Mouse (Mus musculus) stomach, embryonic 15.5 days (tissue): Measurements from ENCODE around the gene Mmp14. TPM values are rescaled to one million over a fixed set of nuclear protein-coding genes. Genes with fewer than 3 reads are reported as not detected.
A peak's percentile ranks its signal among the peaks of the same experiment; 100 is the strongest.

Experiments
- ATAC-seq: fragments of 200-750 bp; cut with Nextera tagmentation; 2 replicates; pipeline ENCODE4 v1.8.0; 2017; ENCODE audit warnings: low read depth, moderate number of reproducible peaks, moderate TSS enrichment; ENCODE audit not compliant: insufficient read depth, low FRiP score
- H3K27ac ChIP-seq: fragments of 300-500 bp; sonication (generic); 2 replicates; pipeline ENCODE4 v1.5.1; 2015; ENCODE audit warnings: mild to moderate bottlenecking, inconsistent platforms
- H3K27me3 ChIP-seq: fragments of 300-500 bp; sonication (generic); replicated peaks from 2 replicates; pipeline ENCODE4 v1.6.1; 2015; ENCODE audit warnings: inconsistent platforms
- H3K36me3 ChIP-seq: fragments of 300-500 bp; sonication (generic); 2 replicates; pipeline ENCODE4 v1.6.1; 2015; ENCODE audit warnings: inconsistent platforms
- H3K4me1 ChIP-seq: fragments of 300-500 bp; sonication (generic); 2 replicates; pipeline ENCODE4 v1.6.1; 2015; ENCODE audit warnings: inconsistent platforms
- H3K4me2 ChIP-seq: fragments of 300-500 bp; sonication (generic); 2 replicates; pipeline ENCODE4 v1.6.1; 2015; ENCODE audit warnings: mild to moderate bottlenecking, inconsistent platforms
- H3K4me3 ChIP-seq: fragments of 300-500 bp; sonication (generic); replicated peaks from 2 replicates; pipeline ENCODE4 v1.5.1; 2015; ENCODE audit warnings: inconsistent platforms
- H3K9ac ChIP-seq: fragments of 300-500 bp; sonication (generic); 2 replicates; pipeline ENCODE4 v1.6.1; 2015; ENCODE audit warnings: inconsistent platforms
- H3K9me3 ChIP-seq: fragments of 300-500 bp; sonication (generic); 2 replicates; pipeline ENCODE4 v1.6.1; 2016; ENCODE audit warnings: inconsistent platforms
- WGBS: fragments of 180-500 bp; shearing (Covaris S2); methylation state at CpG from one replicate; pipeline ENCODE4 v1.1.7; 2015; 5-methylcytosine and 5-hydroxymethylcytosine counted together
- polyA plus RNA-seq: library from polyadenylated mRNA; unstranded; fragments of >200 nt; fragmentation: Nextera tagmentation; extraction: Ambion mirVana; gene quantifications from 2 replicates; pipeline ENCODE4 v1.2.1, GENCODE M21; 2015

Mmp14 gene
- polyA plus RNA-seq, 1 experiment from 2014 or later, result 126 TPM

- Histone ChIP-seq H3K4me3 (peak overlapping the region; percentile 96), H3K4me1 (no peaks in the 10 kb centered on the region), H3K27me3 (no peaks in the 10 kb centered on the region), H3K4me2 (peak overlapping the region; percentile 84), H3K9me3 (no peaks in the 10 kb centered on the region), H3K9ac (peak overlapping the region; percentile 84), H3K36me3 (peaks cover 15% of the 10 kb centered on the region), H3K27ac (peak overlapping the region; percentile 90)
- under 1% methylated on average over 56 of the region's 57 CpGs for WGBS
- peak; percentile 72 for ATAC-seq
These were observed 33.0 kb downstream of the Mmp14 start for GRCm38 (mm10) chr14:54464293-54465005.

GRCm38 (mm10) chr14:54471467-54471866, 40.1 kb downstream of the Mmp14 start:
- 86% methylated on average over 2 of the region's 2 CpGs for WGBS
- peaks cover 14% of the 10 kb centered on the region for H3K4me1 ChIP-seq
- no peak overlapping the region for H3K4me2 ChIP-seq
- no peaks in the 10 kb centered on the region for H3K27me3 ChIP-seq
- H3K9ac ChIP-seq, result no peak overlapping the region
- no peak overlapping the region for H3K27ac ChIP-seq
- no peaks in the 10 kb centered on the region for H3K9me3 ChIP-seq
- ATAC-seq, result no peak
- H3K4me3 ChIP-seq, result no peak overlapping the region
- H3K36me3 ChIP-seq, result peaks cover 34% of the 10 kb centered on the region

DNA sequence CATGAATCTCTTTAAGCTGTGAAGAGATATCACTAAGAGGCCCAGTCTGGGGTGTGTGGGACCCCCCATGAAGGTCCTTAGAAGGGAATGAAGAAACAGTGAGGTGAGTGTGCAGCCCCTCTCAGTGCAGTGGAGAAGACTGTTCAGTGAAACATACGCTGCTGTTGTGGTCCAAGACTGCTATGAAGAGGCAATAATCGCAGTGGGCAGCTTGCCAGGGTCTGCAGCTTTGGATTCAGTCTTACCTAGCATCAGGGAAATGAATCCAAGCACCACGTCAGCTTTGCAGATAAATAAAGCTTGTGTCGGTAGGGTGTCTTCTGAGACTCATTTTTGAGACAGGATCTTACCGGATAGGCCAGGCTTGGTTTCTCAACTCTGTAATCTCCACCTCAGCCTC, 41.3 kb downstream of the Mmp14 start:
- Histone ChIP-seq H3K27me3 (0 out of 2 replicates have a peak, but pooled peaks cover 3% of the 10 kb centered on the region), H3K4me2 (no peak overlapping the region), H3K4me3 (no peak overlapping the region), H3K9me3 (no peaks in the 10 kb centered on the region), H3K36me3 (peaks cover 34% of the 10 kb centered on the region), H3K27ac (no peak overlapping the region), H3K4me1 (peaks cover 19% of the 10 kb centered on the region), H3K9ac (no peak overlapping the region)
- 53% methylated on average over 5 of the region's 5 CpGs for WGBS
- ATAC-seq, result no peak

GRCm38 (mm10) chr14:54474744-54475143, 43.3 kb downstream of the Mmp14 start:
- Histone ChIP-seq H3K4me1 (peaks cover 26% of the 10 kb centered on the region), H3K9me3 (no peaks in the 10 kb centered on the region), H3K4me3 (no peak overlapping the region), H3K27ac (no peak overlapping the region), H3K36me3 (peaks cover 17% of the 10 kb centered on the region), H3K4me2 (no peak overlapping the region), H3K9ac (no peak overlapping the region), H3K27me3 (peaks cover 16% of the 10 kb centered on the region; the same call in 1 of the 2 replicates)
- 87% methylated on average over 5 of the region's 5 CpGs for WGBS
- ATAC-seq, result no peak

DNA sequence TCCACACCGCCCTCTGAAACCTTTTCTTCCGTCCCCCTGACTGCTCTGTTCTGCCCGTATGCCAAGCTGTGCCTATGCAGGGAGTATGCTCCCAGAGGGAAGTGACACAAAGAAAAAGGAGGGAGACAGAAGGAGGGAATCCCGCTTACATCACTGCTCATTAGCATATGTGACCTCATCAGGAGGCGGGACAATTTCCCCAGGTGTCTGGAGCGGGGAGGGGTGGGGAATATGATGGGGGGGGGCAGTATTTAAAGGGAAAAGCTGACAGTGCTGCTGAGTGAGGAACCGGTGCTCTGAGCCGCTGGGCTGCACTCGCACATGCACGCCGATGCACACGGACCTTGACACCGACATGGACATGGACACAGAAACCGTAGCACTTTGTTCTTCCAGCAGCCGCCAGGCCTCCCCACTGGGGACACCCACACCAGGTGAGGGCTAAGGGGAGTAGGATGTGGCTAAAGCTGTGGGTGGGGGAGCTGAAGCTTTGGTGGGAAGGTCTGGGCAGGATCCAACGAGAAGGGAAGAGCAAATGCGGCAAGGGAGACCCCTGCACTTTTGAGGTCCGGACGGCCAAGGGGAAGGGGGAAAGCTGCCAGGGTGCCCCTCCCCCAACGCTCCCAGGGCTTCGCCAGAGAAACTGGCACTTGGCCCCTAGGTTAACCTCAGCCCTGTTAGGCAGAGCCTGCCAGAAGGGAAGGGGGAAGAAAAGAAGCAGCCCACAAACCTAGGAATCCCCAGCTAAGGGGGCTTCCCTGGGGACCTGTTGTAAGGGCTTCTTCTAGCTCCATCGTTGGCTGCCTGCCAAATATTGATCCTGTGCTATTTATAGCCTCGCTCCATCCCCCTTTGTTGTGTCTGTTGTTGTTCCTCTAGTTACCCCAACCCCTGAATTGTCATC, 44.8 kb downstream of the Mmp14 start, which contains the start of gene Rem2:
Gene Rem2 (plus strand): TSS at position 160 of the 904 bp plus-strand sequence.
- Histone ChIP-seq H3K9ac (peak within 1 kb of the TSS; percentile 27; the same call in 1 of the 2 replicates), H3K4me2 (peak within 1 kb of the TSS; percentile 84), H3K4me1 (peaks cover 26% of the 10 kb centered on the region), H3K4me3 (peak within 1 kb of the TSS; percentile 44), H3K27me3 (peaks cover 25% of the 10 kb centered on the region; the same call in 1 of the 2 replicates), H3K36me3 (peaks cover 4% of the 10 kb centered on the region; the same call in 1 of the 2 replicates), H3K9me3 (no peaks in the 10 kb centered on the region), H3K27ac (no peak within 1 kb of the TSS)
- WGBS, result 2% methylated on average over 23 of the region's 23 CpGs
- peak; percentile 70; the same call in 1 of the 2 replicates for ATAC-seq

GRCm38 (mm10) chr14:54477172-54477909, 45.9 kb downstream of the Mmp14 start:
- no peak for ATAC-seq
- Histone ChIP-seq H3K27ac (no peak overlapping the region), H3K36me3 (no peaks in the 10 kb centered on the region), H3K4me2 (no peak overlapping the region; the same call in 1 of the 2 replicates), H3K4me1 (peaks cover 26% of the 10 kb centered on the region), H3K9ac (no peak overlapping the region), H3K4me3 (no peak overlapping the region), H3K27me3 (peaks cover 30% of the 10 kb centered on the region; the same call in 1 of the 2 replicates), H3K9me3 (no peaks in the 10 kb centered on the region)
- WGBS, result 80% methylated on average over 15 of the region's 15 CpGs

GRCm38 (mm10) chr14:54479451-54479920, 48.1 kb downstream of the Mmp14 start:
- H3K27me3 ChIP-seq, result peaks cover 30% of the 10 kb centered on the region; the same call in 1 of the 2 replicates
- H3K27ac ChIP-seq, result no peak overlapping the region
- 3% methylated on average over 40 of the region's 40 CpGs for WGBS
- H3K4me3 ChIP-seq, result peak overlapping the region; percentile 43
- no peaks in the 10 kb centered on the region for H3K36me3 ChIP-seq
- H3K9ac ChIP-seq, result 0 out of 2 replicates have a peak overlapping the region, but pooled peaks have one; percentile 17
- peaks cover 22% of the 10 kb centered on the region for H3K4me1 ChIP-seq
- no peak for ATAC-seq
- H3K4me2 ChIP-seq, result peak overlapping the region; percentile 83
- no peaks in the 10 kb centered on the region for H3K9me3 ChIP-seq

DNA sequence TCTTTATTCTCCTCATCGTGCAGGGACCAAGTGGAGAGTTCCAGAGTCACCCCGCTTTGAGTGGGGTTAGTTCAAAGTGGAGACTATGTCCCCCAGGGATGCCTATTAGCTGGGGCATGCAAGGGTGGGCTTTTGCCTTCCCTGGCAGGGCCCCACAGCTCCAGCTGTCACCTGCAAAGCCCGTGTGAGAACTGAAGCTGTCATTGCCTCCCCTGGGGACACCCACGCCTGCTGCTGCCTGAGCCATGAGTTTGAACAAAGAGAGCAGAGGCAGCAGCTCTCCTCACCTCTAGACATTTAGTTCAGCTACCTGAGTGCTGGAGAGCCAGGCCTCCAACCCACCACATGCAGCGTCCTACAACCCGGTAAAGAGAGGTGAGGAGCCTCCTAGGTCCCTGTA, 49.3 kb downstream of the Mmp14 start:
- Histone ChIP-seq H3K27ac (no peak overlapping the region), H3K4me3 (no peak overlapping the region), H3K36me3 (no peaks in the 10 kb centered on the region), H3K9me3 (no peaks in the 10 kb centered on the region), H3K4me1 (peaks cover 18% of the 10 kb centered on the region), H3K27me3 (peaks cover 30% of the 10 kb centered on the region; the same call in 1 of the 2 replicates), H3K9ac (no peak overlapping the region), H3K4me2 (no peak overlapping the region)
- 72% methylated on average over 6 of the region's 6 CpGs for WGBS
- no peak for ATAC-seq

DNA sequence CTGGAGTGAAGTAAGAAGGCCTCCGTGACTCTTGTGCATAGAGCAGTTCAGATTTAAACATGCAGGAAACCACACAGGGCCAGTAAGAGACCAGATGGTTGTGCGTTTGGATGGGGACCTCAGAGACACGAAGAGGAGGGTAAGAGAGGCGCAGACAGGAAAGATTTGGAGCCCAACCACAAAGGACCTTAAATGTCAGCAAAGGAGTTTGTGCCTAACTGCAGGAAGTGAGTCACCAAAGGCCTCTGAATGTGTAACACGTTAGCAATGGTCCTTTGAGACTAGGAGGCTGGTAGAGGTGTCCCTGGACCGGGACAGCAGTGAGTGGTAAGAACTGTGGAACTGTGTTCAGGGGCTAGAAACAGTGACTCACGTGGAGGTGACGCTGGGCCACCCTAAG, 50.0 kb downstream of the Mmp14 start:
- Histone ChIP-seq H3K4me2 (no peak overlapping the region), H3K27me3 (peaks cover 30% of the 10 kb centered on the region; the same call in 1 of the 2 replicates), H3K4me1 (peaks cover 13% of the 10 kb centered on the region; the same call in 1 of the 2 replicates), H3K9me3 (no peaks in the 10 kb centered on the region), H3K36me3 (no peaks in the 10 kb centered on the region), H3K27ac (no peak overlapping the region), H3K9ac (no peak overlapping the region), H3K4me3 (no peak overlapping the region)
- no peak for ATAC-seq
- 75% methylated on average over 8 of the region's 8 CpGs for WGBS

DNA sequence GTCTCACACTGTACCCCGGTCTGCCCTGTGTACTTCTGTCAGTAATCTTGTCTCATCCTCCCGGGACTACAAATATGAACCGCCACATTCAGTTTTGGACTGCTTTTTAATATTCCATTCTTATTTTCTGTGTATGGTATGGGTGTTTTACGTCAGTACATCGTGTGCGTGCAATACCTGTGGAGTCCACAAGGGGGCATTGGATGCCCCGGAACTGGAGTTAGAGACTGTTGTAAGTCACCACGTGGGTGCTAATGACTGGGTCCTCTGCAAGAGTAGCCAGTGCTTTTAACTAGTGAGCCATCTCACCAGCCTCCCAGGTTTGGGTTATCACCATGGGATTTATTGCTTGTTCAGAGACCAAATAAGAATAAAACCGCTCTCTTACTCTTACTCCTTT, 51.1 kb downstream of the Mmp14 start:
- Histone ChIP-seq H3K9me3 (no peaks in the 10 kb centered on the region), H3K4me2 (no peak overlapping the region), H3K27ac (no peak overlapping the region), H3K27me3 (peaks cover 28% of the 10 kb centered on the region; the same call in 1 of the 2 replicates), H3K36me3 (no peaks in the 10 kb centered on the region), H3K9ac (no peak overlapping the region), H3K4me1 (0 out of 2 replicates have a peak, but pooled peaks cover 6% of the 10 kb centered on the region), H3K4me3 (no peak overlapping the region)
- 46% methylated on average over 9 of the region's 9 CpGs for WGBS
- ATAC-seq, result no peak

- no peak for ATAC-seq
- Histone ChIP-seq H3K36me3 (no peaks in the 10 kb centered on the region), H3K27ac (no peak overlapping the region), H3K9ac (no peak overlapping the region), H3K4me2 (no peak overlapping the region), H3K4me3 (no peak overlapping the region), H3K9me3 (no peaks in the 10 kb centered on the region), H3K27me3 (peaks cover 7% of the 10 kb centered on the region; the same call in 1 of the 2 replicates), H3K4me1 (no peaks in the 10 kb centered on the region)
- WGBS, result 83% methylated on average over 7 of the region's 7 CpGs
These were observed 54.5 kb downstream of the Mmp14 start for GRCm38 (mm10) chr14:54485899-54486298.
